In the genomic region with DNA sequence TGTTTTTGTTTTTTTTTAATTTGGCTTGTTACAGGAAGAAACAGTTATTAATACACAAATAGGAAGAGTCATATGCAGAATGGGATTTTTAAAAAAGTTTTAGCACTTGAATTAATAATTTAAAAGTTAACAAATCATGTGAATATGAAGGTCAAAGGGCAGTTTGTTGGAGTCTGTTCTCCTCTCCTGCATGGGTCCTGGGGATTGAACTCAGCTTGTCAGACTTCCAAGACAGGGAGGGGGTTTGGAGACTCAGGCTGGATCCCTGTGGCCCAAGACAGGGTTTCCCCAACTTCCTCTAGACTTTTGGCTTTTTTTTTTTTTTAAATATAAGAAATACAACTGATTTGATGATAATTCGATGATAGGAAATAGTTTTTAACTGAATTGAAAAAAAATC, we compare ENCODE assay signal across 15 mouse cellular contexts.
"Had no signal": no experiment of that assay in that cellular context is flagged by ENCODE, and none has a peak within 500 bp of the region (broad histone marks: within the 10 kb centered on the region; RNA-seq: fewer than 3 reads in every experiment).

No protein-coding gene starts in this region.

- H3K4me2 ChIP-seq: neural tube, embryonic 15.5 days; stomach, embryonic 15.5 days had no signal

- H3K4me3 ChIP-seq: neural tube, embryonic 15.5 days; stomach, embryonic 15.5 days had no signal

- H3K27me3 ChIP-seq: neural tube, embryonic 15.5 days; stomach, embryonic 15.5 days had no signal

- H3K9me3 ChIP-seq: neural tube, embryonic 15.5 days; stomach, embryonic 15.5 days had no signal

- H3K36me3 ChIP-seq: stomach, embryonic 15.5 days had no signal

- H3K9ac ChIP-seq: neural tube, embryonic 15.5 days; stomach, embryonic 15.5 days had no signal

- H3K27ac ChIP-seq: neural tube, embryonic 15.5 days; stomach, embryonic 15.5 days; stomach, postnatal 0 days had no signal

- DNase-seq: retina, postnatal 1 day; right cerebral cortex, adult 18-20 months; right cerebral cortex, postnatal 14 days; right cerebral cortex, postnatal 25 days; right cerebral cortex, postnatal 4 days; spleen, adult 18-20 months; thymus, adult 18-20 months; thymus, adult 2 months; thymus, postnatal 14 days; thymus, postnatal 25 days; thymus, postnatal 36 days; thymus, postnatal 4 days had no signal

- H3K4me1 ChIP-seq: neural tube, embryonic 15.5 days; stomach, embryonic 15.5 days had no signal
